Mouse (Mus musculus) R1 (cell line): ENCODE measurements at regions not wholly inside any gene's neighbourhood (a gene's known extent, or its start where the extent isn't known, plus 50 kb on each side); places are given as distances from the start of the nearest gene placed in this dataset.

ENCODE experiments used
- DNase-seq: peaks from one replicate; pipeline ENCODE4 v3.0.0-alpha.2; 2018; ENCODE audit warnings: low read depth, low spot score

GRCm38 (mm10) chr19:15649368-15649767 is 297.8 kb downstream of the Psat1 start:
- DNase-seq = peak; percentile 50

- no peak for DNase-seq
Observed at GRCm38 (mm10) chr19:15647313-15647712, 299.8 kb downstream of the Psat1 start.

GRCm38 (mm10) chr19:15644786-15645185 is 302.4 kb downstream of the Psat1 start:
- DNase-seq = no peak

- peak; percentile 41 for DNase-seq
Observed at GRCm38 (mm10) chr19:15617233-15617915, 329.8 kb downstream of the Psat1 start.

GRCm38 (mm10) chr19:15614648-15615561 is 332.2 kb downstream of the Psat1 start:
- DNase-seq = peak; percentile 6

- no peak for DNase-seq
Observed at GRCm38 (mm10) chr19:15611137-15611758, 335.9 kb downstream of the Psat1 start.

- DNase-seq = no peak
Observed at GRCm38 (mm10) chr19:15606440-15606839, 340.7 kb downstream of the Psat1 start.

- no peak for DNase-seq
Observed at GRCm38 (mm10) chr19:15592821-15593220, 354.3 kb downstream of the Psat1 start.

- DNase-seq = no peak
Observed at GRCm38 (mm10) chr19:15583782-15584693, 363.1 kb downstream of the Psat1 start.

GRCm38 (mm10) chr19:15583106-15583781 is 363.9 kb downstream of the Psat1 start:
- no peak for DNase-seq

- no peak for DNase-seq
Observed at GRCm38 (mm10) chr19:15571204-15571603, 375.9 kb downstream of the Psat1 start.

- no peak for DNase-seq
Observed at GRCm38 (mm10) chr19:15561511-15561910, 385.6 kb downstream of the Psat1 start.

GRCm38 (mm10) chr19:15553953-15554352 is 393.2 kb downstream of the Psat1 start:
- no peak for DNase-seq

- DNase-seq = no peak
Observed at GRCm38 (mm10) chr19:15517853-15518252, 429.3 kb downstream of the Psat1 start.

- DNase-seq = peak; percentile 48
Observed at GRCm38 (mm10) chr19:15516566-15517305, 430.4 kb downstream of the Psat1 start.

- no peak for DNase-seq
Observed at GRCm38 (mm10) chr19:15513197-15513596, 433.9 kb downstream of the Psat1 start.

- DNase-seq = no peak
Observed at GRCm38 (mm10) chr19:15510395-15510794, 436.7 kb downstream of the Psat1 start.

- no peak for DNase-seq
Observed at GRCm38 (mm10) chr19:15502985-15503354, 444.2 kb downstream of the Psat1 start.

- DNase-seq = no peak
Observed at GRCm38 (mm10) chr19:15502315-15502984, 444.7 kb downstream of the Psat1 start.
